11 mouse cellular contexts compared by ENCODE assay signal in the genomic region with DNA sequence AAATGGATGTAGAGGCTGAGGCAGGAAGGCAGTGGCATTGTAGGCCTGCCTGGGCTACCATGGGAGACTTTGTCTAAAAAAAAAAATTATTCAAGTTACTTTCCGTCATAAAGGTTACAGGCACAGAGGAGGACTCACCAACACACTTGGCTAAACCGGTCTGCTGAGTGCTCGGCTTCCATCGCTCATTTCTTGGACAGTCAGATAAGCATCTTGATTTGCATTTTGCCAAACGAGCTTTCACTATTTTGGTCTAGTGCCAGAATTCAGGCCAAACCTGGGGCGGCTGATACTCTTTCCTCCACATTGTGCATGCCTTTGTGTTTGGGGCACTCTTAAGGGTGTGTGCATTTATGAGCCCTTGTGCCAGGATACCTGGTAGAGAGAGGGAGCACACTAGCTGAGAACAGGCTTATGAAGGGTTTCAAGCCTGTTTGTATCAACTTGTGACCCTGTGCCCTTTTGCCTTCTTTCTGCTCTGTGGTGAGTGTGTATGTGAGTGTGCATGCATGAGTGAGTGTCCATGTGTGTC. TPM values are rescaled to one million over a fixed set of nuclear protein-coding genes. Genes with fewer than 3 reads are reported as not detected.
DNase-seq lines count a peak whose midpoint lies in the region; ATAC-seq lines count a peak whose summit lies in the region.
"Had no signal": no experiment of that assay in that cellular context is flagged by ENCODE, and none has a peak within 500 bp of the region (broad histone marks: within the 10 kb centered on the region; RNA-seq: fewer than 3 reads in every experiment).

No protein-coding gene starts in this region.

- peaks cover 24% of the 10 kb centered on the region for H3K4me1 ChIP-seq in kidney, embryonic 16.5 days (ENCODE audit: insufficient read depth, low read length)
- peaks cover 12% of the 10 kb centered on the region for H3K4me1 ChIP-seq in embryonic facial prominence, embryonic 13.5 days
- peaks cover 13% of the 10 kb centered on the region for H3K4me1 ChIP-seq in limb, embryonic 12.5 days (replicated peaks)

- no peak overlapping the region for H3K4me2 ChIP-seq in kidney, embryonic 16.5 days (replicated peaks; ENCODE audit: low read depth, low read length)
- H3K4me2 ChIP-seq in embryonic facial prominence, embryonic 13.5 days = no peak overlapping the region; the same call in 1 of the 2 replicates
- no peak overlapping the region for H3K4me2 ChIP-seq in limb, embryonic 12.5 days

- H3K4me3 ChIP-seq in kidney, embryonic 16.5 days (ENCODE audit: low read length) = no peak overlapping the region
- no peak overlapping the region for H3K4me3 ChIP-seq in embryonic facial prominence, embryonic 13.5 days
- H3K4me3 ChIP-seq in limb, embryonic 12.5 days (replicated peaks) = no peak overlapping the region

- 58% methylated on average over 6 of the region's 6 CpGs for WGBS in kidney, embryonic 16.5 days
- WGBS in embryonic facial prominence, embryonic 13.5 days = 55% methylated on average over 6 of the region's 6 CpGs
- 76% methylated on average over 6 of the region's 6 CpGs for WGBS in limb, embryonic 12.5 days

- H3K27me3 ChIP-seq in kidney, embryonic 16.5 days (ENCODE audit: insufficient read depth, low read length) = no peaks in the 10 kb centered on the region
- no peaks in the 10 kb centered on the region for H3K27me3 ChIP-seq in embryonic facial prominence, embryonic 13.5 days
- H3K27me3 ChIP-seq in limb, embryonic 12.5 days = no peaks in the 10 kb centered on the region

- no peaks in the 10 kb centered on the region for H3K36me3 ChIP-seq in kidney, embryonic 16.5 days (ENCODE audit: insufficient read depth, low read length)
- no peaks in the 10 kb centered on the region for H3K36me3 ChIP-seq in embryonic facial prominence, embryonic 13.5 days
- no peaks in the 10 kb centered on the region for H3K36me3 ChIP-seq in limb, embryonic 12.5 days

- ATAC-seq in kidney, embryonic 16.5 days (ENCODE audit: low FRiP score, low TSS enrichment) = peak; percentile 72; the same call in 1 of the 2 replicates
- ATAC-seq in embryonic facial prominence, embryonic 13.5 days (ENCODE audit: insufficient number of reproducible peaks, insufficient read depth, low FRiP score, low TSS enrichment, low read depth) = no peak
- no peak for ATAC-seq in limb, embryonic 12.5 days (ENCODE audit: insufficient number of reproducible peaks, insufficient read depth, low FRiP score, low TSS enrichment, low read depth)

- no peaks in the 10 kb centered on the region for H3K9me3 ChIP-seq in kidney, embryonic 16.5 days (ENCODE audit: low read length)
- no peaks in the 10 kb centered on the region for H3K9me3 ChIP-seq in embryonic facial prominence, embryonic 13.5 days
- H3K9me3 ChIP-seq in limb, embryonic 12.5 days = no peaks in the 10 kb centered on the region

- no peak overlapping the region for H3K9ac ChIP-seq in kidney, embryonic 16.5 days (replicated peaks; ENCODE audit: low read length)
- H3K9ac ChIP-seq in embryonic facial prominence, embryonic 13.5 days = no peak overlapping the region
- no peak overlapping the region for H3K9ac ChIP-seq in limb, embryonic 12.5 days (replicated peaks)

- DNase-seq in kidney, postnatal 4 days = no peak
- peak; percentile 43 for DNase-seq in adipocyte (ENCODE audit: low spot score)
- no peak for DNase-seq in ovary, postnatal 14 days (ENCODE audit: low spot score)
- DNase-seq in T-cell, adult 2 months (ENCODE audit: low spot score) = no peak
- DNase-seq: gastrocnemius, postnatal 36 days; kidney, adult 8-10 months; liver; right cerebral cortex, postnatal 25 days had no signal

- H3K27ac ChIP-seq in kidney, embryonic 16.5 days (ENCODE audit: low read length) = peak overlapping the region; percentile 77
- H3K27ac ChIP-seq in embryonic facial prominence, embryonic 13.5 days = 0 out of 2 replicates have a peak overlapping the region, but pooled peaks have one; percentile 39
- H3K27ac ChIP-seq in limb, embryonic 12.5 days = peak overlapping the region; percentile 60; the same call in 1 of the 2 replicates

RNA-seq across cellular contexts. Expression of gene Id1, which starts 19.7 kb away (rescaled TPM):
- polyA plus RNA-seq in kidney, embryonic 16.5 days (2015; fragmentation: Nextera tagmentation; extraction: Ambion mirVana) = 139 and 151 TPM in 2 replicates
- polyA plus RNA-seq in embryonic facial prominence, embryonic 13.5 days (2015; fragmentation: Nextera tagmentation; extraction: Ambion mirVana) = 179 and 189 TPM in 2 replicates
- polyA plus RNA-seq in limb, embryonic 12.5 days (2016; fragmentation: Nextera tagmentation; extraction: Ambion mirVana) = 299 and 330 TPM in 2 replicates

RNA-seq across cellular contexts. Expression of gene Mcts2, which starts 29.5 kb away (rescaled TPM):
- 27.6 and 28.0 TPM in 2 replicates for polyA plus RNA-seq in kidney, embryonic 16.5 days (2015; fragmentation: Nextera tagmentation; extraction: Ambion mirVana)
- polyA plus RNA-seq in embryonic facial prominence, embryonic 13.5 days (2015; fragmentation: Nextera tagmentation; extraction: Ambion mirVana) = 37.3 and 40.7 TPM in 2 replicates
- polyA plus RNA-seq in limb, embryonic 12.5 days (2016; fragmentation: Nextera tagmentation; extraction: Ambion mirVana) = 36.3 and 39.2 TPM in 2 replicates

RNA-seq across cellular contexts. Expression of gene Cox4i2, which starts 37.7 kb away (rescaled TPM):
- 19.6 and 22.1 TPM in 2 replicates for polyA plus RNA-seq in kidney, embryonic 16.5 days (2015; fragmentation: Nextera tagmentation; extraction: Ambion mirVana)
- polyA plus RNA-seq in embryonic facial prominence, embryonic 13.5 days (2015; fragmentation: Nextera tagmentation; extraction: Ambion mirVana) = 29.3 and 29.8 TPM in 2 replicates
- 29.9 and 30.6 TPM in 2 replicates for polyA plus RNA-seq in limb, embryonic 12.5 days (2016; fragmentation: Nextera tagmentation; extraction: Ambion mirVana)

RNA-seq across cellular contexts. Expression of gene H13, which starts 47.0 kb away (rescaled TPM):
- 158 and 159 TPM in 2 replicates for polyA plus RNA-seq in kidney, embryonic 16.5 days (2015; fragmentation: Nextera tagmentation; extraction: Ambion mirVana)
- polyA plus RNA-seq in embryonic facial prominence, embryonic 13.5 days (2015; fragmentation: Nextera tagmentation; extraction: Ambion mirVana) = 123 and 125 TPM in 2 replicates
- 129 and 135 TPM in 2 replicates for polyA plus RNA-seq in limb, embryonic 12.5 days (2016; fragmentation: Nextera tagmentation; extraction: Ambion mirVana)
